Mouse (Mus musculus) adipose tissue, adult 10 weeks (tissue): ENCODE results near the gene Prl3d3. TPM values are rescaled to one million over a fixed set of nuclear protein-coding genes. Genes with fewer than 3 reads are reported as not detected.

Source experiments
- polyA plus RNA-seq: library from polyadenylated mRNA; stranded (reverse); fragments of 350-450 nt; fragmentation: Illumina TruSeq; extraction: RNeasy Lipid Tissue Mini Kit (QIAGEN cat#74804); gene quantifications from one replicate; pipeline ENCODE4 v1.2.3, GENCODE M21; 2014; ENCODE audit warnings: low read depth, low replicate concordance

The Prl3d3 gene
- not detected for polyA plus RNA-seq

DNA sequence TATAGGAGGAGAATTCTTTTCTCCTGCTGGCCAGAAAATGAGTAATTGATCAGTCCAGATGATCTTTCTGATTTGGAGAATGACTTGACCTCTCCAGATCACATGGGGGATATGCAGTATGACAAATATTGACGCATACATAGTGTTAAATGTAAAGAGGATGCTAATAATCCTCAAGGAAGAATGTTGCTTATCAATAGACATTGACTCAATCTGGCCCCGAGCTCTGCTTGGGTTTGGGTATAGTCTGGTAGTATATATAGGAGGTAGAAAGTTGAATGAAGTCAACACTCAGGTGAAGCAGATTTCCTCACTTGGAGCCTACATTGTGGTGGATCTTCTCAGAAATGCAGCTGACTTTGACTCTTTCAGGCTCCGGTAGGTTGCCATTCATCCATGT lies at the start of gene Prl3d3:
Gene Prl3d3 (plus strand): TSS at position 301 of the 400 bp plus-strand sequence.

GRCm38 (mm10) chr13:27121398-27121797 lies 35.2 kb upstream of the Prl3d3 start, which contains the start of gene Prl3d2:
TSS of gene Prl3d2 (plus strand) at chr13:27121698.

DNA sequence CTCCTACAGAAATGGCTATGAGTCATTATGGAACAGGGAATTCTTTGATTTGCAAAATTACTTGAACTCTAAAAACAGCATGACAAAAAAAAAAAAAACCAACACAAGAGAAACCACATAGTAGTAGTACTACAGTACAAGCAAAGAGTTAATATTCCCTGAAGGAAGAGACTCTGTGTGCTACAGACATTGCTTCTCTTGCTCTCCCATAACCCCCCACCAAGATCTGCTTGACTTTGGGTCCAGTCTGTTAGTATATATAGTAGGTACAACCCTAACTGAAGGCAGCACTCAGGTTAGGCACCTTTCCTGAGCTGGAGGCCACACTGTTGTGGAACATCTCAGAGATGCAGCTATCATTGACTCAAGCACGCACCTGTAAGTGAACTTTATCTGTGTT lies 39.8 kb downstream of the Prl3d3 start, which contains the start of gene Prl3c1:
Gene Prl3c1 (plus strand): TSS at position 301 of the 400 bp plus-strand sequence.

Other genes starting within 250 kb of the Prl3d3 start
- not detected for gene Prl, start 99.2 kb upstream of the Prl3d3 start, polyA plus RNA-seq
- not detected for gene Prl3d1, start 62.6 kb upstream of the Prl3d3 start, polyA plus RNA-seq
- not detected for gene Prl3d2, start 35.1 kb upstream of the Prl3d3 start, polyA plus RNA-seq
- gene Prl3c1, start 39.9 kb downstream of the Prl3d3 start, polyA plus RNA-seq = not detected
- not detected for gene Prl3b1, start 85.1 kb downstream of the Prl3d3 start, polyA plus RNA-seq
- not detected for gene Prl3a1, start 102.6 kb downstream of the Prl3d3 start, polyA plus RNA-seq
- not detected for gene Prl6a1, start 155.8 kb downstream of the Prl3d3 start, polyA plus RNA-seq
- gene Prl8a2, start 188.9 kb downstream of the Prl3d3 start, polyA plus RNA-seq = not detected
- not detected for gene Prl2b1, start 234.1 kb downstream of the Prl3d3 start, polyA plus RNA-seq